Mouse (Mus musculus) midbrain, embryonic 14.5 days (tissue): ENCODE results near the gene Rnf6. TPM values are rescaled to one million over a fixed set of nuclear protein-coding genes. Genes with fewer than 3 reads are reported as not detected.

ENCODE experiments used
- ATAC-seq: fragments of 200-750 bp; cut with Nextera tagmentation; 2 replicates; pipeline ENCODE4 v1.8.0; 2017; ENCODE audit warnings: moderate number of reproducible peaks, moderate library complexity; ENCODE audit not compliant: low FRiP score, low TSS enrichment
- DNase-seq: peaks from one replicate; pipeline ENCODE4 v3.0.0-alpha.2; 2015
- H3K27ac ChIP-seq: fragments of 300-500 bp; sonication (generic); replicated peaks from 2 replicates; pipeline ENCODE4 v1.5.1; 2014; ENCODE audit warnings: mild to moderate bottlenecking, low read depth, low read length, moderate library complexity
- H3K27me3 ChIP-seq: fragments of 300-500 bp; sonication (generic); 2 replicates; pipeline ENCODE4 v1.6.1; 2014; ENCODE audit warnings: low read length, control low read depth, mixed read lengths; ENCODE audit not compliant: control insufficient read depth, insufficient read depth
- H3K36me3 ChIP-seq: fragments of 300-500 bp; sonication (generic); 2 replicates; pipeline ENCODE4 v1.6.1; 2014; ENCODE audit warnings: low read length, control low read depth; ENCODE audit not compliant: control insufficient read depth, insufficient read depth
- H3K4me1 ChIP-seq: fragments of 300-500 bp; sonication (generic); 2 replicates; pipeline ENCODE4 v1.6.1; 2014; ENCODE audit warnings: mild to moderate bottlenecking, antibody characterized with exemption, low read length, control low read depth; ENCODE audit not compliant: control insufficient read depth, insufficient read depth
- H3K4me2 ChIP-seq: fragments of 300-500 bp; sonication (generic); 2 replicates; pipeline ENCODE4 v1.6.1; 2014; ENCODE audit warnings: mild to moderate bottlenecking, low read length, moderate library complexity
- H3K4me3 ChIP-seq: fragments of 300-500 bp; sonication (generic); replicated peaks from 2 replicates; pipeline ENCODE4 v1.5.1; 2014; ENCODE audit warnings: low read depth, low read length
- H3K9ac ChIP-seq: fragments of 300-500 bp; sonication (generic); replicated peaks from 2 replicates; pipeline ENCODE4 v1.6.1; 2014; ENCODE audit warnings: mild to moderate bottlenecking, low read length, moderate library complexity
- H3K9me3 ChIP-seq: fragments of 300-500 bp; sonication (generic); 2 replicates; pipeline ENCODE4 v1.6.1; 2016; ENCODE audit warnings: low read length, control low read depth, mixed read lengths; ENCODE audit not compliant: control insufficient read depth
- WGBS: fragments of 180-500 bp; shearing (Covaris S2); extraction: QIAGEN DNeasy Blood & Tissue Kit; methylation state at CpG from one replicate; pipeline ENCODE4 v1.1.7; 2014; 5-methylcytosine and 5-hydroxymethylcytosine counted together
- polyA plus RNA-seq: library from polyadenylated mRNA; unstranded; fragments of >200 nt; fragmentation: Nextera tagmentation; extraction: Ambion mirVana; gene quantifications from 2 replicates; pipeline ENCODE4 v1.2.1, GENCODE M21; 2014

The Rnf6 gene
- polyA plus RNA-seq, 1 experiment from 2014 or later, result 24.4 TPM

DNA sequence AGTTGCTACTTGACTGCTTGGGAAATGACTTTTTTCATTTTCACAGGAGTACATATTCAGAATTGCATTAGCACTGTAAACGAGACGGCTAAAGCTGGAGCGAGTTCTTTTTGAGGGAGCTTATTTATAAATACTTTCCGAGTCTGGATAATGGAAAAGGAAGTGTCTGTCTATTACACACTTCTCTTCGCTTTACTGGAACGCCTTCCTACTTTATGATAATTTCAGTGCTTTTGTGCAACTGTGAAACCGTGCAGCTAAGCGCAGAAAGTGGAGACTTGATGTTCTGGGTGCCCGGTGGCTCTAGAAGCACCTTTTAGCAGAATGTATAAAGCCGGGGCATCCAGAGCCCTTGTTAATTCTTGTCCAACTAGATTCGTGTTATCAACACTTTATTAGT lies 11.5 kb upstream of the Rnf6 start:
- Histone ChIP-seq H3K9me3 (no peaks in the 10 kb centered on the region), H3K27me3 (no peaks in the 10 kb centered on the region), H3K27ac (no peak overlapping the region; the same call in 1 of the 2 replicates), H3K36me3 (no peaks in the 10 kb centered on the region), H3K4me3 (peak overlapping the region; percentile 76), H3K4me1 (peaks cover 18% of the 10 kb centered on the region; the same call in 1 of the 2 replicates), H3K4me2 (peak overlapping the region; percentile 81), H3K9ac (peak overlapping the region; percentile 78)
- peak; percentile 4 for DNase-seq
- no peak for ATAC-seq
- WGBS, result 64% methylated on average over 11 of the region's 11 CpGs

GRCm38 (mm10) chr5:146232056-146232675 lies 10.8 kb upstream of the Rnf6 start:
- Histone ChIP-seq H3K27me3 (no peaks in the 10 kb centered on the region), H3K4me1 (peaks cover 18% of the 10 kb centered on the region; the same call in 1 of the 2 replicates), H3K4me3 (peak overlapping the region; percentile 76), H3K9ac (peak overlapping the region; percentile 78), H3K9me3 (no peaks in the 10 kb centered on the region), H3K4me2 (peak overlapping the region; percentile 81), H3K27ac (0 out of 2 replicates have a peak overlapping the region, but pooled peaks have one; percentile 8), H3K36me3 (no peaks in the 10 kb centered on the region)
- 30% methylated on average over 6 of the region's 6 CpGs for WGBS
- DNase-seq, result peak; percentile 6
- ATAC-seq, result no peak

DNA sequence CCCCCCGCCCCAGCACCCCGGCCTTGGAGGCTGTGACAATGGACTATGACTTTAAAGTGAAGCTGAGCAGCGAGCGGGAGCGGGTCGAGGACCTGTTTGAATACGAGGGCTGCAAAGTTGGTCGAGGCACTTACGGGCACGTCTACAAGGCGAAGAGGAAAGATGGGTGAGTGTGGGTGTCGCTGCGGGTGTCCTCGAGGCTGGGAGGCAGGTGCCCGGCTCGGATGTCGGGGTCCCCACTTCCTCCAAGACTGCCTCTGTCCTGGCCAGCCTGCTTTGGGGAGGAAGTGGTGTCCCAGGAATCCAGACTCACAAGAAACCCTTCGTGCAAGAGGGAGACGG lies 10.3 kb upstream of the Rnf6 start:
- Histone ChIP-seq H3K27me3 (no peaks in the 10 kb centered on the region), H3K27ac (peak overlapping the region; percentile 95), H3K9me3 (no peaks in the 10 kb centered on the region), H3K4me2 (peak overlapping the region; percentile 81), H3K36me3 (no peaks in the 10 kb centered on the region), H3K4me1 (peaks cover 18% of the 10 kb centered on the region; the same call in 1 of the 2 replicates), H3K4me3 (peak overlapping the region; percentile 76), H3K9ac (peak overlapping the region; percentile 78)
- no peak for DNase-seq
- ATAC-seq, result 0 out of 2 replicates have a peak, but pooled peaks have one; percentile 51
- 0% methylated on average over 19 of the region's 19 CpGs for WGBS

GRCm38 (mm10) chr5:146230864-146231654 lies 9.7 kb upstream of the Rnf6 start, which contains the start of gene Cdk8:
Gene Cdk8 (plus strand): TSS chr5:146231230.
- Histone ChIP-seq H3K4me3 (peak within 1 kb of the TSS; percentile 76), H3K27me3 (no peaks in the 10 kb centered on the region), H3K4me2 (peak within 1 kb of the TSS; percentile 81), H3K36me3 (no peaks in the 10 kb centered on the region), H3K27ac (peak within 1 kb of the TSS; percentile 95), H3K9me3 (no peaks in the 10 kb centered on the region), H3K9ac (peak within 1 kb of the TSS; percentile 78), H3K4me1 (peaks cover 18% of the 10 kb centered on the region; the same call in 1 of the 2 replicates)
- WGBS, result under 1% methylated on average over 88 of the region's 102 CpGs
- DNase-seq, result peak; percentile 98
- peak; percentile 90 for ATAC-seq

GRCm38 (mm10) chr5:146229869-146230650 lies 8.7 kb upstream of the Rnf6 start:
- 59% methylated on average over 17 of the region's 17 CpGs for WGBS
- Histone ChIP-seq H3K27me3 (no peaks in the 10 kb centered on the region), H3K4me2 (peak overlapping the region; percentile 81), H3K4me1 (peaks cover 18% of the 10 kb centered on the region; the same call in 1 of the 2 replicates), H3K27ac (0 out of 2 replicates have a peak overlapping the region, but pooled peaks have one; percentile 95), H3K9ac (peak overlapping the region; percentile 78; the same call in 1 of the 2 replicates), H3K9me3 (no peaks in the 10 kb centered on the region), H3K36me3 (no peaks in the 10 kb centered on the region), H3K4me3 (peak overlapping the region; percentile 76)
- ATAC-seq (no peak), DNase-seq (peak; percentile 12)

GRCm38 (mm10) chr5:146227496-146227895 lies 6.1 kb upstream of the Rnf6 start:
- no peak overlapping the region for H3K27ac ChIP-seq
- ATAC-seq (no peak), DNase-seq (no peak)
- H3K4me3 ChIP-seq, result no peak overlapping the region
- H3K36me3 ChIP-seq, result no peaks in the 10 kb centered on the region
- H3K9ac ChIP-seq, result no peak overlapping the region
- no peaks in the 10 kb centered on the region for H3K27me3 ChIP-seq
- peaks cover 4% of the 10 kb centered on the region; the same call in 1 of the 2 replicates for H3K4me1 ChIP-seq
- H3K9me3 ChIP-seq, result no peaks in the 10 kb centered on the region
- 92% methylated on average over 8 of the region's 8 CpGs for WGBS
- no peak overlapping the region for H3K4me2 ChIP-seq

- no peak for DNase-seq
- ATAC-seq, result no peak
- peaks cover 10% of the 10 kb centered on the region; the same call in 1 of the 2 replicates for H3K36me3 ChIP-seq
- WGBS, result 85% methylated on average over 5 of the region's 5 CpGs
- no peak overlapping the region for H3K27ac ChIP-seq
- H3K27me3 ChIP-seq, result no peaks in the 10 kb centered on the region
- H3K9ac ChIP-seq, result no peak overlapping the region
- no peak overlapping the region for H3K4me2 ChIP-seq
- H3K4me1 ChIP-seq, result peaks cover 8% of the 10 kb centered on the region
- no peaks in the 10 kb centered on the region for H3K9me3 ChIP-seq
- no peak overlapping the region for H3K4me3 ChIP-seq
Measured at GRCm38 (mm10) chr5:146223786-146224185, 2.4 kb upstream of the Rnf6 start.

DNA sequence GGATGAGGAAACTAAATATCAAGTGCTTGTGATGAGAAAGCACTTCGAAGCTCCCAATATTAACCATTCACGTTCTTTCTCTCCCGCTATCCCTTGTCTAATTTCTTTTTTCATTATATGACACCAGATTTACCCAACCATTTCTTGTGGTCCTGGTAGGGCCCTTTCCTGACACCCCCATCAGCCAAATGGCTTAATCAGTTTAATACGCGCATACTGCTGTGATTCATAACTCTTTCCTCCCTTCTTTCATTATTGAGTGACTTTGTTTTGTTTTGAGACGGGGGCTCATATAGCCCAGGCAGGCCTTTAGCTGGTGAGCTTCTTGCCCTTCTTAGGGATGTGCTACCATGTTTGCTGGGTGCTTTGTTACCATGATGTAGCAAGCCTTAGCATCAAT lies 367 bp upstream of the Rnf6 start:
- WGBS, result 29% methylated on average over 6 of the region's 6 CpGs
- peaks cover 28% of the 10 kb centered on the region for H3K36me3 ChIP-seq
- peak overlapping the region; percentile 62 for H3K9ac ChIP-seq
- peaks cover 8% of the 10 kb centered on the region for H3K4me1 ChIP-seq
- H3K4me2 ChIP-seq, result peak overlapping the region; percentile 66
- no peaks in the 10 kb centered on the region for H3K27me3 ChIP-seq
- DNase-seq (no peak), ATAC-seq (no peak)
- H3K9me3 ChIP-seq, result no peaks in the 10 kb centered on the region
- H3K4me3 ChIP-seq, result peak overlapping the region; percentile 52
- peak overlapping the region; percentile 91 for H3K27ac ChIP-seq
